8 mouse cellular contexts compared by ENCODE assay signal in the genomic region with DNA sequence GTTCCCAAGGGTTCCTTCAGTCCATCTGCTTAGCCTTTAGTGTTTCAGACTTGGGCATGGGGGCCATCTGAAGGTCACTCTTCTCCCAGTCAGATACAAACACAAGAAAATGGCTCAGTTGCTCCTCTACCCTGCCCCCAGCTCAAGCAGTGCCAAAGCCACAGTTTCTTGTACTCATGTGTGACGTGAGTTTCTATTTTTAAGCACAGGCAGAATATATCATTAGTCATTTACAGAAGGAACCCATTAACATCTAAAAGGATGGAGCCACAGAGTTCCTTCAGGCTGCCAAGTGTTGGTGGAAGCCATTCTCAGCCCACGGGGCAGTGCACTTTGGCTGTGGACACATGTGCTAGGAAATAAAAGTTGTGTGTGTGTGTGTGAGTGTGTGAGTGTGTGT.
DNase-seq lines count a peak whose midpoint lies in the region; ATAC-seq and TF ChIP-seq lines count a peak whose summit lies in the region.

No protein-coding gene starts in this region.

- WGBS in lung, embryonic 16.5 days, result 27% methylated on average over 2 of the region's 2 CpGs
- 82% methylated on average over 2 of the region's 2 CpGs for WGBS in midbrain, embryonic 10.5 days

- no peak overlapping the region for H3K4me3 ChIP-seq in embryonic fibroblast, embryonic 13.5 days (ENCODE audit: insufficient read depth, low read length)
- no peak overlapping the region for H3K4me3 ChIP-seq in lung, embryonic 16.5 days (ENCODE audit: low read length)
- no peak overlapping the region for H3K4me3 ChIP-seq in midbrain, embryonic 10.5 days

- ATAC-seq in lung, embryonic 16.5 days (ENCODE audit: low read depth), result peak; percentile 95

- peak; percentile 14 for DNase-seq in embryo, embryonic 10 days (ENCODE audit: low spot score)
- no peak for DNase-seq in embryo, embryonic 9.5 days (ENCODE audit: extremely low spot score)
- DNase-seq in 416B (ENCODE audit: low read depth), result peak; percentile 89
- DNase-seq in heart, postnatal 14 days, result peak; percentile 34 to 53
- DNase-seq in midbrain, embryonic 10.5 days (ENCODE audit: low spot score), result no peak
- DNase-seq in urinary bladder, postnatal 10 days (ENCODE audit: low spot score), result no peak

- TF ChIP-seq CTCF in embryonic fibroblast, embryonic 13.5 days (IDR thresholded peaks at IDR 0.05; ENCODE audit: borderline replicate concordance, insufficient read depth, low read length), result no peak

- H3K9ac ChIP-seq in lung, embryonic 16.5 days (ENCODE audit: low read length), result no peak overlapping the region

- no peaks in the 10 kb centered on the region for H3K27me3 ChIP-seq in lung, embryonic 16.5 days (ENCODE audit: control insufficient read depth, insufficient read depth, low read depth, low read length)
- H3K27me3 ChIP-seq in midbrain, embryonic 10.5 days (ENCODE audit: low read depth, poor library complexity, severe bottlenecking), result no peaks in the 10 kb centered on the region

- H3K27ac ChIP-seq in embryonic fibroblast, embryonic 13.5 days (ENCODE audit: insufficient read depth, low read length), result peak overlapping the region; percentile 36
- H3K27ac ChIP-seq in lung, embryonic 16.5 days (ENCODE audit: low read length), result no peak overlapping the region
- no peak overlapping the region for H3K27ac ChIP-seq in midbrain, embryonic 10.5 days (replicated peaks)

- H3K36me3 ChIP-seq in lung, embryonic 16.5 days (ENCODE audit: control insufficient read depth, insufficient read depth, low read length), result peaks cover 3% of the 10 kb centered on the region
- H3K36me3 ChIP-seq in midbrain, embryonic 10.5 days, result peaks cover 6% of the 10 kb centered on the region

- H3K4me1 ChIP-seq in embryonic fibroblast, embryonic 13.5 days (ENCODE audit: control insufficient read depth, insufficient read depth, low read length), result peaks cover 13% of the 10 kb centered on the region
- peaks cover 4% of the 10 kb centered on the region for H3K4me1 ChIP-seq in lung, embryonic 16.5 days (replicated peaks; ENCODE audit: control insufficient read depth, insufficient read depth, low read length)
- no peaks in the 10 kb centered on the region for H3K4me1 ChIP-seq in midbrain, embryonic 10.5 days

- H3K9me3 ChIP-seq in lung, embryonic 16.5 days (ENCODE audit: control insufficient read depth, low read length), result no peaks in the 10 kb centered on the region
- peaks cover 5% of the 10 kb centered on the region for H3K9me3 ChIP-seq in midbrain, embryonic 10.5 days (replicated peaks)

- intact Hi-C loops in heart, postnatal 14 days (cut with DNase I), result no loop called here

- H3K4me2 ChIP-seq in lung, embryonic 16.5 days (ENCODE audit: low read depth, low read length), result no peak overlapping the region

- TF ChIP-seq POLR2A in embryonic fibroblast, embryonic 13.5 days (IDR thresholded peaks at IDR 0.05; ENCODE audit: low read depth, low read length), result no peak

Comparison
In these comparisons a context has a peak if more than half of its experiments do, and no peak if none do; other contexts are left out.
1. DNase-seq: peak in embryo, embryonic 10 days (single experiment), 416B (single experiment) and heart, postnatal 14 days (2 of 2); none in embryo, embryonic 9.5 days (single experiment), midbrain, embryonic 10.5 days (single experiment) and urinary bladder, postnatal 10 days (single experiment).